Mouse (Mus musculus) MEL (cell line): Measurements from ENCODE around the gene Gm43738. TPM values are rescaled to one million over a fixed set of nuclear protein-coding genes. Genes with fewer than 3 reads are reported as not detected.

ENCODE experiments used
- DNase-seq: peaks from one replicate; pipeline ENCODE4 v3.0.0; 2011; ENCODE audit warnings: low read depth, low spot score
- H3K27ac ChIP-seq: 2 replicates; pipeline ENCODE4 v1.5.1; 2012; ENCODE audit warnings: low read depth, mild to moderate bottlenecking, control low read depth, low read length, moderate library complexity; ENCODE audit not compliant: control insufficient read depth
- H3K27me3 ChIP-seq, 2 experiments: fragments of 150-350 bp in 1 of 2; sonication (generic) in 1 of 2; 2 replicates each; pipeline ENCODE4 v1.6.1; 2012; ENCODE audit warnings: low read length in 2 of 2, mild to moderate bottlenecking in 2 of 2, improper control_type of control experiment in 1 of 2, moderate library complexity in 1 of 2; ENCODE audit not compliant: insufficient read depth in 2 of 2, control insufficient read depth in 1 of 2
- H3K36me3 ChIP-seq, 2 experiments: 2 replicates each; pipeline ENCODE4 v1.6.1; 2012 to 2014; ENCODE audit warnings: low read length in 2 of 2, improper control_type of control experiment in 1 of 2, inconsistent platforms in 1 of 2, mild to moderate bottlenecking in 1 of 2; ENCODE audit not compliant: insufficient read depth in 2 of 2, control insufficient read depth in 1 of 2
- H3K4me1 ChIP-seq, 2 experiments: fragments of 150-350 bp in 1 of 2; sonication (generic) in 1 of 2; 2 replicates each; pipeline ENCODE4 v1.6.1; 2012; ENCODE audit warnings: low read length in 2 of 2, improper control_type of control experiment in 1 of 2, mild to moderate bottlenecking in 1 of 2; ENCODE audit not compliant: insufficient read depth in 2 of 2, control insufficient read depth in 1 of 2
- H3K4me3 ChIP-seq, 2 experiments: fragments of 150-350 bp in 1 of 2; sonication (generic) in 1 of 2; 2 replicates each; pipeline ENCODE4 v1.5.1; 2012; ENCODE audit warnings: low read depth in 2 of 2, low read length in 2 of 2, mild to moderate bottlenecking in 2 of 2, moderate library complexity in 2 of 2, control low read depth in 1 of 2, improper control_type of control experiment in 1 of 2; ENCODE audit not compliant: control insufficient read depth in 1 of 2, insufficient read depth in 1 of 2
- H3K79me2 ChIP-seq: 2 replicates; pipeline ENCODE4 v1.6.1; 2012; ENCODE audit warnings: mild to moderate bottlenecking, low read length, moderate library complexity; ENCODE audit not compliant: control insufficient read depth, poor library complexity, insufficient read depth
- H3K9ac ChIP-seq: 2 replicates; pipeline ENCODE4 v1.6.1; 2012; ENCODE audit warnings: low read depth, mild to moderate bottlenecking, control low read depth, low read length, moderate library complexity; ENCODE audit not compliant: control insufficient read depth, poor library complexity, severe bottlenecking
- H3K9me3 ChIP-seq: fragments of 150-350 bp; sonication (generic); replicated peaks from 2 replicates; pipeline ENCODE4 v1.6.1; 2012; ENCODE audit warnings: mild to moderate bottlenecking, low read length, improper control_type of control experiment, moderate library complexity; ENCODE audit not compliant: insufficient read depth
- BHLHE40 ChIP-seq: IDR thresholded peaks from 2 replicates; pipeline ENCODE4 v1.6.1; 2012; ENCODE audit warnings: low read depth, mild to moderate bottlenecking, inconsistent platforms, low read length, improper control_type of control experiment, borderline replicate concordance
- EP300 ChIP-seq, 2 experiments: IDR thresholded peaks; 2 replicates each; pipeline ENCODE4 v1.6.1; 2011; ENCODE audit warnings: improper control_type of control experiment in 2 of 2, low read length in 2 of 2, low read depth in 1 of 2, mild to moderate bottlenecking in 1 of 2
- ETS1 ChIP-seq: IDR thresholded peaks from 2 replicates; pipeline ENCODE4 v1.6.1; 2012; ENCODE audit warnings: low read depth, mild to moderate bottlenecking, inconsistent platforms, low read length, improper control_type of control experiment, moderate library complexity
- JUND ChIP-seq: IDR thresholded peaks from 2 replicates; pipeline ENCODE4 v1.6.1; 2011; ENCODE audit warnings: low read depth, mild to moderate bottlenecking, improper control_type of control experiment, low read length
- MAFK ChIP-seq: IDR thresholded peaks from 2 replicates; pipeline ENCODE4 v1.6.1; 2011; ENCODE audit warnings: low read depth, mild to moderate bottlenecking, low read length, improper control_type of control experiment, borderline replicate concordance
- MAZ ChIP-seq: IDR thresholded peaks from 2 replicates; pipeline ENCODE4 v1.6.1; 2012; ENCODE audit warnings: low read depth, mild to moderate bottlenecking, inconsistent platforms, low read length, improper control_type of control experiment
- MEF2A ChIP-seq: IDR thresholded peaks from 2 replicates; pipeline ENCODE4 v1.6.1; 2014; ENCODE audit warnings: low read depth, mild to moderate bottlenecking, inconsistent platforms, low read length, improper control_type of control experiment; ENCODE audit not compliant: poor library complexity, insufficient replicate concordance, severe bottlenecking; ENCODE audit errors: extremely low read depth
- MXI1 ChIP-seq: IDR thresholded peaks from 2 replicates; pipeline ENCODE4 v1.6.1; 2011; ENCODE audit warnings: mild to moderate bottlenecking, low read depth, low read length, improper control_type of control experiment
- MYB ChIP-seq: IDR thresholded peaks from 2 replicates; pipeline ENCODE4 v1.6.1; 2011; ENCODE audit warnings: mild to moderate bottlenecking, low read depth, low read length, improper control_type of control experiment
- MYC ChIP-seq: IDR thresholded peaks from 2 replicates; pipeline ENCODE4 v1.6.1; 2011; ENCODE audit warnings: low read depth, mild to moderate bottlenecking, low read length, improper control_type of control experiment, moderate library complexity
- NELFE ChIP-seq: IDR thresholded peaks from 2 replicates; pipeline ENCODE4 v1.6.1; 2011; ENCODE audit warnings: low read depth, low read length, improper control_type of control experiment
- NRF1 ChIP-seq: IDR thresholded peaks from 2 replicates; pipeline ENCODE4 v1.6.1; 2014; ENCODE audit warnings: low read depth, mild to moderate bottlenecking, inconsistent platforms, low read length, improper control_type of control experiment, moderate library complexity; ENCODE audit not compliant: poor library complexity, insufficient read depth, severe bottlenecking
- POLR2AphosphoS2 ChIP-seq: IDR thresholded peaks from 2 replicates; pipeline ENCODE4 v1.6.1; 2011; ENCODE audit warnings: low read length, improper control_type of control experiment
- RCOR1 ChIP-seq: IDR thresholded peaks from 2 replicates; pipeline ENCODE4 v1.6.1; 2012; ENCODE audit warnings: low read depth, mild to moderate bottlenecking, inconsistent platforms, low read length, improper control_type of control experiment
- SIN3A ChIP-seq: IDR thresholded peaks from 2 replicates; pipeline ENCODE4 v1.6.1; 2012; ENCODE audit warnings: low read length, improper control_type of control experiment, inconsistent platforms
- SMC3 ChIP-seq: IDR thresholded peaks from 2 replicates; pipeline ENCODE4 v1.6.1; 2011; ENCODE audit warnings: low read depth, low read length, improper control_type of control experiment
- UBTF ChIP-seq: IDR thresholded peaks from 2 replicates; pipeline ENCODE4 v1.6.1; 2012; ENCODE audit warnings: low read depth, mild to moderate bottlenecking, inconsistent platforms, low read length, improper control_type of control experiment, moderate library complexity, borderline replicate concordance; ENCODE audit not compliant: insufficient read depth
- USF2 ChIP-seq, 2 experiments: IDR thresholded peaks; 2 replicates each; pipeline ENCODE4 v1.6.1; 2011 to 2012; ENCODE audit warnings: improper control_type of control experiment in 2 of 2, low read length in 2 of 2, borderline replicate concordance in 1 of 2, inconsistent platforms in 1 of 2, low read depth in 1 of 2, mild to moderate bottlenecking in 1 of 2; ENCODE audit not compliant: insufficient read depth in 1 of 2
- ZKSCAN1 ChIP-seq: IDR thresholded peaks from 2 replicates; pipeline ENCODE4 v1.6.1; 2012; ENCODE audit warnings: low read depth, mild to moderate bottlenecking, inconsistent platforms, low read length, improper control_type of control experiment, moderate library complexity
- ZMIZ1 ChIP-seq: IDR thresholded peaks from 2 replicates; pipeline ENCODE4 v1.6.1; 2012; ENCODE audit warnings: low read depth, mild to moderate bottlenecking, inconsistent platforms, low read length, improper control_type of control experiment, moderate library complexity
- ZNF384 ChIP-seq: IDR thresholded peaks from 2 replicates; pipeline ENCODE4 v1.6.1; 2012; ENCODE audit warnings: low read depth, mild to moderate bottlenecking, inconsistent platforms, low read length, improper control_type of control experiment
- polyA plus RNA-seq, 2 experiments: library from polyadenylated mRNA; stranded (reverse) in 1 of 2; unstranded in 1 of 2; fragments of >175 nt in 1 of 2; fragments of >200 nt in 1 of 2; gene quantifications; 2 replicates each; pipeline versions ENCODE4 v1.2.1 to v1.2.4; 2012; ENCODE audit warnings: low replicate concordance in 2 of 2, low read depth in 1 of 2; ENCODE audit not compliant: insufficient read length in 2 of 2, insufficient read depth in 1 of 2, missing spikeins in 1 of 2
- total RNA-seq: library from RNA; depleted of rRNA; stranded (reverse); fragments of 300-350 nt; gene quantifications from 2 replicates; pipeline ENCODE4 v1.2.3, GENCODE M21; 2012

The Gm43738 gene
- total and polyA plus RNA-seq, 3 experiments, result not detected

GRCm38 (mm10) chr3:89132285-89133062 is 31.6 kb upstream of the Gm43738 start (continued):
- peak; percentile 68 for TF ChIP-seq NELFE
- no peak for TF ChIP-seq NRF1
- peak; percentile 64; the same call in 1 of the 2 replicates for TF ChIP-seq ZMIZ1
- TF ChIP-seq MAFK, result 0 out of 2 replicates have a peak, but pooled peaks have one; percentile 21
- TF ChIP-seq, all 39 proteins: peak for 30

- Histone ChIP-seq H3K4me3 (peak overlapping the region; percentile 4; a peak in 2 of 4 replicates), H3K27me3 (no peaks in the 10 kb centered on the region), H3K27ac (peak overlapping the region; percentile 58), H3K4me1 (peaks cover 31 to 53% of the 10 kb centered on the region in 2 experiments), H3K36me3 (peaks cover 0 to 38% of the 10 kb centered on the region in 2 experiments; a peak in 2 of 4 replicates)
- DNase-seq, result peak; percentile 55
- TF ChIP-seq NELFE, result no peak
- no peak for TF ChIP-seq RCOR1
- no peak for TF ChIP-seq MYC
- TF ChIP-seq JUND, result no peak
- TF ChIP-seq MXI1, result no peak
- TF ChIP-seq, all 39 proteins: peak for 0
- Histone ChIP-seq H3K9me3 (no peaks in the 10 kb centered on the region), H3K79me2 (peaks cover 7% of the 10 kb centered on the region), H3K9ac (peak overlapping the region; percentile 67)
These were observed 30.9 kb upstream of the Gm43738 start for GRCm38 (mm10) chr3:89131816-89132215.

GRCm38 (mm10) chr3:89129908-89130307 is 29.0 kb upstream of the Gm43738 start:
- DNase-seq, result no peak
- Histone ChIP-seq H3K9me3 (no peaks in the 10 kb centered on the region), H3K36me3 (peaks cover 0 to 32% of the 10 kb centered on the region in 2 experiments; a peak in 2 of 4 replicates), H3K4me1 (peaks cover 24 to 40% of the 10 kb centered on the region in 2 experiments), H3K79me2 (no peaks in the 10 kb centered on the region), H3K27me3 (no peaks in the 10 kb centered on the region), H3K4me3 (no peak overlapping the region), H3K27ac (no peak overlapping the region), H3K9ac (no peak overlapping the region)
- TF ChIP-seq ZNF384 (no peak), RCOR1 (no peak), MEF2A (no peak), MYB (no peak), ZMIZ1 (no peak), ETS1 (no peak), EP300 (IDR thresholded peaks at IDR 0.05; ENCODE audit: low read depth in 1 of 2, low read length in 2 of 2) (no peak), MAFK (no peak), SMC3 (no peak), MYC (no peak), ZKSCAN1 (no peak), POLR2AphosphoS2 (no peak), MXI1 (no peak), JUND (no peak), BHLHE40 (no peak), NRF1 (no peak), USF2 (IDR thresholded peaks at IDR 0.05; ENCODE audit: borderline replicate concordance in 1 of 2, insufficient read depth in 1 of 2, low read depth in 1 of 2, low read length in 2 of 2) (no peak), UBTF (no peak), MAZ (no peak), SIN3A (no peak)
